Mouse (Mus musculus) small intestine, adult 2 months (tissue): ENCODE data around the gene Specc1l.

Experiments used
- CTCF ChIP-seq: fragments of 200-500 bp; IDR thresholded peaks from 2 replicates; pipeline ENCODE4 v1.5.1; 2012; ENCODE audit warnings: low read depth, mild to moderate bottlenecking, control low read depth, inconsistent platforms, low read length, moderate library complexity, mixed read lengths; ENCODE audit not compliant: insufficient replicate concordance, insufficient read length; ENCODE audit errors: extremely low read depth
- POLR2A ChIP-seq: fragments of 200-500 bp; IDR thresholded peaks from 2 replicates; pipeline ENCODE4 v1.6.1; 2012; ENCODE audit warnings: low read depth, mild to moderate bottlenecking, control low read depth, inconsistent platforms, low read length, moderate library complexity

GRCm38 (mm10) chr10:75335075-75335474 is 123.2 kb downstream of the Specc1l start:
- TF ChIP-seq CTCF (no peak), POLR2A (no peak)
